In genomic region chr15:102392520-102392919, GRCm38 (mm10) we compare ENCODE assay signal across 13 mouse cellular contexts. TPM values are rescaled to one million over a fixed set of nuclear protein-coding genes. Genes with fewer than 3 reads are reported as not detected.
DNase-seq lines count a peak whose midpoint lies in the region; ATAC-seq and TF ChIP-seq lines count a peak whose summit lies in the region.
"Had no signal": no experiment of that assay in that cellular context is flagged by ENCODE, and none has a peak within 500 bp of the region (broad histone marks: within the 10 kb centered on the region; RNA-seq: fewer than 3 reads in every experiment).

No protein-coding gene starts in this region.

- no peak for TF ChIP-seq EP300 in ES-Bruce4 (IDR thresholded peaks at IDR 0.05; ENCODE audit: insufficient read depth, low read depth, low read length)

- TF ChIP-seq POLR2A in kidney, adult 2 months (IDR thresholded peaks at IDR 0.05; ENCODE audit: low read depth, low read length), result no peak
- TF ChIP-seq POLR2A in ES-Bruce4 (IDR thresholded peaks at IDR 0.05; ENCODE audit: insufficient read depth, low read length), result no peak

- no peak overlapping the region for H3K4me2 ChIP-seq in liver, embryonic 13.5 days

- no peaks in the 10 kb centered on the region for H3K9me3 ChIP-seq in ES-Bruce4 (replicated peaks; ENCODE audit: control insufficient read depth, insufficient read depth, low read length, poor library complexity, severe bottlenecking)
- no peaks in the 10 kb centered on the region for H3K9me3 ChIP-seq in liver, embryonic 13.5 days (replicated peaks)

- H3K9ac ChIP-seq in ES-Bruce4 (ENCODE audit: low read depth, poor library complexity, severe bottlenecking), result 0 out of 2 replicates have a peak overlapping the region, but pooled peaks have one; percentile 10
- H3K9ac ChIP-seq in liver, embryonic 13.5 days, result no peak overlapping the region

- no peaks in the 10 kb centered on the region for H3K36me3 ChIP-seq in kidney, adult 2 months (ENCODE audit: control insufficient read depth, insufficient read depth, low read length)
- no peaks in the 10 kb centered on the region for H3K36me3 ChIP-seq in ES-Bruce4 (ENCODE audit: control insufficient read depth, insufficient read depth, low read length, poor library complexity, severe bottlenecking)
- no peaks in the 10 kb centered on the region for H3K36me3 ChIP-seq in liver, embryonic 13.5 days

- H3K27me3 ChIP-seq in kidney, adult 2 months (replicated peaks; ENCODE audit: control insufficient read depth, insufficient read depth, low read length), result no peaks in the 10 kb centered on the region
- no peaks in the 10 kb centered on the region for H3K27me3 ChIP-seq in ES-Bruce4 (ENCODE audit: control insufficient read depth, insufficient read depth, low read length, poor library complexity, severe bottlenecking)
- no peaks in the 10 kb centered on the region for H3K27me3 ChIP-seq in liver, embryonic 13.5 days

- 0 out of 2 replicates have a peak overlapping the region, but pooled peaks have one; percentile 0 for H3K27ac ChIP-seq in kidney, adult 2 months (ENCODE audit: insufficient read depth, low read depth, low read length)
- peak overlapping the region; percentile 99 for H3K27ac ChIP-seq in ES-Bruce4 (ENCODE audit: insufficient read depth, low read length)
- peak overlapping the region; percentile 71 for H3K27ac ChIP-seq in liver, embryonic 13.5 days
- H3K27ac ChIP-seq: hindbrain, postnatal 0 days had no signal

- ATAC-seq in liver, embryonic 13.5 days (ENCODE audit: low read depth), result no peak
- no peak for ATAC-seq in megakaryocyte-erythroid progenitor cell, adult 5-6 weeks (replicated peaks; ENCODE audit: low FRiP score, low TSS enrichment, poor library complexity, severe bottlenecking)
- ATAC-seq in activated CD4-positive, CD25-positive, alpha-beta regulatory T cell, adult 4 months, result no peak
- ATAC-seq: hindbrain, postnatal 0 days had no signal

- WGBS in kidney, adult 2 months, result 45% methylated on average over 2 of the region's 2 CpGs
- WGBS in liver, embryonic 13.5 days (ENCODE audit: insufficient replicate concordance), result 27% methylated on average over 2 of the region's 2 CpGs

- TF ChIP-seq CTCF in kidney, adult 2 months (conservative IDR thresholded peaks at IDR 0.05; ENCODE audit: insufficient read depth, insufficient read length, low read depth, low read length), result no peak
- no peak for TF ChIP-seq CTCF in ES-Bruce4 (IDR thresholded peaks at IDR 0.05; ENCODE audit: low read depth, low read length)

- H3K4me1 ChIP-seq in kidney, adult 2 months (ENCODE audit: control insufficient read depth, insufficient read depth, low read length), result peaks cover 17% of the 10 kb centered on the region
- peaks cover 6% of the 10 kb centered on the region for H3K4me1 ChIP-seq in ES-Bruce4 (ENCODE audit: control insufficient read depth, insufficient read depth, low read length)
- H3K4me1 ChIP-seq in liver, embryonic 13.5 days (replicated peaks), result peaks cover 65% of the 10 kb centered on the region

- no peak overlapping the region for H3K4me3 ChIP-seq in kidney, adult 2 months (ENCODE audit: insufficient read depth, low read depth, low read length)
- H3K4me3 ChIP-seq in ES-Bruce4 (ENCODE audit: low read depth, low read length), result no peak overlapping the region
- H3K4me3 ChIP-seq in liver, embryonic 13.5 days (replicated peaks), result no peak overlapping the region

- no peak for DNase-seq in kidney, adult 2 months
- no peak for DNase-seq in kidney, adult 11 months
- DNase-seq in R1 (ENCODE audit: low read depth, low spot score), result peak; percentile 59
- DNase-seq in liver, embryonic 13.5 days, result no peak
- DNase-seq: adrenal gland, adult 2 months; cerebellum, adult 9-11 months; kidney, postnatal 14 days; lung, adult 2 months; thymus, postnatal 25 days had no signal

RNA-seq across cellular contexts. Expression of gene Sp1, which starts 13.4 kb away (rescaled TPM):
- polyA plus RNA-seq in kidney, adult 2 months (2012; rRNA removed), result 15.7 and 17.6 TPM in 2 replicates
- 103 and 106 TPM in 2 replicates for polyA plus RNA-seq in ES-Bruce4 (2011; ENCODE audit: insufficient read depth, insufficient read length, low read depth, missing spikeins)
- polyA plus RNA-seq in liver, embryonic 13.5 days (2015; fragmentation: Nextera tagmentation; extraction: Ambion mirVana), result 4.0 and 4.3 TPM in 2 replicates
- total RNA-seq in megakaryocyte-erythroid progenitor cell, adult 5-6 weeks (2014; fragmentation: Nextera tagmentation), result 68.0 and 80.3 TPM in 2 replicates
- total RNA-seq in megakaryocyte-erythroid progenitor cell, adult 5-6 weeks (2017), result 45.0 and 62.2 TPM in 2 replicates
- polyA plus RNA-seq in activated CD4-positive, CD25-positive, alpha-beta regulatory T cell, adult 4 months (2017; shearing (Covaris generic)), result 10 to 100 TPM; 20.6 to 21.6 TPM

RNA-seq across cellular contexts. Expression of gene Sp7, which starts 25.5 kb away (rescaled TPM):
- polyA plus RNA-seq in kidney, adult 2 months (2012; rRNA removed), result 0.05 and 0.06 TPM in 2 replicates
- polyA plus RNA-seq in ES-Bruce4 (2011; ENCODE audit: insufficient read depth, insufficient read length, low read depth, missing spikeins), result not detected in 2 replicates
- polyA plus RNA-seq in liver, embryonic 13.5 days (2015; fragmentation: Nextera tagmentation; extraction: Ambion mirVana), result 0.07 and 0.09 TPM in 2 replicates
- not detected in 2 replicates for total RNA-seq in megakaryocyte-erythroid progenitor cell, adult 5-6 weeks (2014; fragmentation: Nextera tagmentation)
- not detected in 2 replicates for total RNA-seq in megakaryocyte-erythroid progenitor cell, adult 5-6 weeks (2017)
- not detected for polyA plus RNA-seq in activated CD4-positive, CD25-positive, alpha-beta regulatory T cell, adult 4 months (2017; shearing (Covaris generic))

RNA-seq across cellular contexts. Expression of gene Aaas, which starts 41.9 kb away (rescaled TPM):
- 31.1 and 38.1 TPM in 2 replicates for polyA plus RNA-seq in kidney, adult 2 months (2012; rRNA removed)
- 196 and 252 TPM in 2 replicates for polyA plus RNA-seq in ES-Bruce4 (2011; ENCODE audit: insufficient read depth, insufficient read length, low read depth, missing spikeins)
- polyA plus RNA-seq in liver, embryonic 13.5 days (2015; fragmentation: Nextera tagmentation; extraction: Ambion mirVana), result 60.9 and 61.9 TPM in 2 replicates
- total RNA-seq in megakaryocyte-erythroid progenitor cell, adult 5-6 weeks (2014; fragmentation: Nextera tagmentation), result 145 and 165 TPM in 2 replicates
- total RNA-seq in megakaryocyte-erythroid progenitor cell, adult 5-6 weeks (2017), result 179 and 207 TPM in 2 replicates
- polyA plus RNA-seq in activated CD4-positive, CD25-positive, alpha-beta regulatory T cell, adult 4 months (2017; shearing (Covaris generic)), result 10 to 100 TPM; 45.7 to 48.7 TPM

RNA-seq across cellular contexts. Expression of gene Amhr2, which starts 52.6 kb away (rescaled TPM):
- polyA plus RNA-seq in kidney, adult 2 months (2012; rRNA removed), result 0.67 and 1.4 TPM in 2 replicates
- polyA plus RNA-seq in ES-Bruce4 (2011; ENCODE audit: insufficient read depth, insufficient read length, low read depth, missing spikeins), result 1.8 and 2.8 TPM in 2 replicates
- 0.14 and 0.42 TPM in 2 replicates for polyA plus RNA-seq in liver, embryonic 13.5 days (2015; fragmentation: Nextera tagmentation; extraction: Ambion mirVana)
- total RNA-seq in megakaryocyte-erythroid progenitor cell, adult 5-6 weeks (2014; fragmentation: Nextera tagmentation), result not detected in 2 replicates
- total RNA-seq in megakaryocyte-erythroid progenitor cell, adult 5-6 weeks (2017), result not detected in 2 replicates
- polyA plus RNA-seq in activated CD4-positive, CD25-positive, alpha-beta regulatory T cell, adult 4 months (2017; shearing (Covaris generic)), result not detected

Comparison
In these comparisons a context has a peak if more than half of its experiments do, and no peak if none do; other contexts are left out.
1. H3K27ac ChIP-seq: peak in every context shown above with its lines; median percentile 99 in ES-Bruce4; 71 in liver, embryonic 13.5 days; 0 in kidney, adult 2 months.